Mouse (Mus musculus) liver, embryonic 14.5 days (tissue): ENCODE data around the gene Rnf213. TPM values are rescaled to one million over a fixed set of nuclear protein-coding genes. Genes with fewer than 3 reads are reported as not detected.

ENCODE experiments used
- ATAC-seq: fragments of 200-750 bp; cut with Nextera tagmentation; 2 replicates; pipeline ENCODE4 v1.8.0; 2017; ENCODE audit warnings: moderate number of reproducible peaks, mild to moderate bottlenecking, moderate library complexity; ENCODE audit not compliant: insufficient read depth
- DNase-seq, 3 experiments: peaks; one replicate each; pipeline ENCODE4 v3.0.0-alpha.2; 2012 to 2013; ENCODE audit warnings: low read depth in 3 of 3, low spot score in 3 of 3
- H3K27ac ChIP-seq: fragments of 300-500 bp; sonication (generic); 2 replicates; pipeline ENCODE4 v1.5.1; 2014; ENCODE audit warnings: moderate library complexity, mild to moderate bottlenecking, control low read depth, inconsistent platforms
- H3K27me3 ChIP-seq: fragments of 300-500 bp; sonication (generic); 2 replicates; pipeline ENCODE4 v1.6.1; 2014; ENCODE audit warnings: mild to moderate bottlenecking, low read length, moderate library complexity; ENCODE audit not compliant: control insufficient read depth, insufficient read depth
- H3K36me3 ChIP-seq: fragments of 300-500 bp; sonication (generic); replicated peaks from 2 replicates; pipeline ENCODE4 v1.6.1; 2014; ENCODE audit warnings: low read depth; ENCODE audit not compliant: control insufficient read depth, insufficient read depth
- H3K4me1 ChIP-seq, 2 experiments: fragments of 200-500 bp in 1 of 2; fragments of 300-500 bp in 1 of 2; sonication (generic) in 1 of 2; replicated peaks; 2 replicates each; pipeline ENCODE4 v1.6.1; 2012 to 2014; ENCODE audit warnings: antibody characterized with exemption in 1 of 2, inconsistent platforms in 1 of 2, low read length in 1 of 2; ENCODE audit not compliant: control insufficient read depth in 2 of 2, insufficient read depth in 2 of 2
- H3K4me2 ChIP-seq: fragments of 300-500 bp; sonication (generic); 2 replicates; pipeline ENCODE4 v1.6.1; 2014; ENCODE audit warnings: low read depth, mild to moderate bottlenecking, control low read depth, moderate library complexity
- H3K4me3 ChIP-seq, 2 experiments: fragments of 200-500 bp in 1 of 2; fragments of 300-500 bp in 1 of 2; sonication (generic) in 1 of 2; 2 replicates each; pipeline ENCODE4 v1.5.1; 2012 to 2014; ENCODE audit warnings: low read depth in 2 of 2, low read length in 2 of 2, mild to moderate bottlenecking in 2 of 2, control low read depth in 1 of 2, inconsistent platforms in 1 of 2, moderate library complexity in 1 of 2; ENCODE audit not compliant: insufficient read depth in 1 of 2
- H3K9ac ChIP-seq: fragments of 300-500 bp; sonication (generic); replicated peaks from 2 replicates; pipeline ENCODE4 v1.6.1; 2014; ENCODE audit warnings: mild to moderate bottlenecking, control low read depth, moderate library complexity
- H3K9me3 ChIP-seq: fragments of 300-500 bp; sonication (generic); 2 replicates; pipeline ENCODE4 v1.6.1; 2016; ENCODE audit warnings: low read length, mixed read lengths; ENCODE audit not compliant: control insufficient read depth
- CTCF ChIP-seq: IDR thresholded peaks from 2 replicates; pipeline ENCODE4 v1.5.1; 2016; ENCODE audit warnings: antibody characterized with exemption, low read depth, control low read depth
- EP300 ChIP-seq: IDR thresholded peaks from 2 replicates; pipeline ENCODE4 v1.6.1; 2016; ENCODE audit warnings: antibody characterized with exemption, low read depth
- WGBS: fragments of 180-500 bp; shearing (Covaris S2); extraction: QIAGEN DNeasy Blood & Tissue Kit; methylation state at CpG from one replicate; pipeline ENCODE4 v1.1.7; 2014; ENCODE audit not compliant: insufficient replicate concordance; 5-methylcytosine and 5-hydroxymethylcytosine counted together
- polyA plus RNA-seq, 2 experiments: library from polyadenylated mRNA; depleted of rRNA in 1 of 2; stranded (reverse) in 1 of 2; unstranded in 1 of 2; fragments of >200 nt; fragmentation: Nextera tagmentation in 1 of 2; extraction: Ambion mirVana in 1 of 2; gene quantifications; 2 replicates each; pipeline versions ENCODE4 v1.2.1 to v1.2.3; 2012 to 2014

The Rnf213 gene
- polyA plus RNA-seq, 2 experiments = 4.9 to 6.5 TPM

DNA sequence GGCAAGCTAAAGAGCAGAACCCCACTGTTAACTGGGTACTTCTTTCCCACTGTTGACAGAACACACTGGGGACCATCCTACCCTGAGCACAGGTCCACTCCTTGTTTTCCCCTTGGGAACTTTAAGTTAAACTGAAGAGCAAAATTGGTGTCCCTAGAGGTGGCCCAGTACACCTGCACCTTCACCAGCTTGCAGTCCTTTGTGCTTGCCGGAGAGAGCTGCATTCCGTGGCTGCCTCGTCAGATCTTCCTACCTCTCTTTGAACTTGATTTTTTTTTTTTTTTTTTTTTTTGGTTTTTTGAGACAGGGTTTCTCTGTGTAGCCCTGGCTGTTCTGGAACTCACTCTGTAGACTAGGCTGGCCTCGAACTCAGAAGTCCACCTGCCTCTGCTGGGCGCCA lies 27.5 kb downstream of the Rnf213 start:
- Histone ChIP-seq H3K27me3 (no peaks in the 10 kb centered on the region), H3K36me3 (peaks cover 12% of the 10 kb centered on the region), H3K4me1 (peaks cover 0 to 8% of the 10 kb centered on the region in 2 experiments; a peak in 1 of 4 replicates), H3K9me3 (no peaks in the 10 kb centered on the region), H3K4me2 (no peak overlapping the region), H3K27ac (no peak overlapping the region), H3K4me3 (no peak overlapping the region), H3K9ac (no peak overlapping the region)
- WGBS = 82% methylated on average over 5 of the region's 5 CpGs
- ATAC-seq = no peak
- no peak for DNase-seq
- TF ChIP-seq EP300 (no peak), CTCF (no peak)

DNA sequence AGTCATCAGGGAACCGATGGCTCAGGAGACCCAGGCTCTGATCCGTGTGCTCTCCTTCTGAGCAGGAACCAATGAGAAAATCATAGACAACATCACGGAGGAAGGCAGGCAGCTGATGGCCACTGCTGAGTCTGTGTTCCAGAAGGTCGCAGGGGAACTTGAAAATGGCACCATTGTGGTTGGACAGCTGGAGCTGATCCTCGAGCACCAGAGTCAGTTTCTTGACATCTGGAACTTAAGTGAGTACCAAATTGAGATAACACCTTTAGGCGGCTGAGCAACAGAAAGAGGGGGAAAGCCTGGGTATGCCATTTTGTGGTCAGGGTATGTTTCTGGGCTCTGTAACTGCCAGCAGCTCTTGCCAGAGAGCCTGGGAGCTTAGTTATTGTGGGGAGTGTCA lies 34.5 kb downstream of the Rnf213 start:
- DNase-seq (no peak), ATAC-seq (no peak)
- WGBS = 57% methylated on average over 6 of the region's 6 CpGs
- Histone ChIP-seq H3K27ac (no peak overlapping the region), H3K4me2 (no peak overlapping the region), H3K27me3 (no peaks in the 10 kb centered on the region), H3K9ac (no peak overlapping the region), H3K9me3 (no peaks in the 10 kb centered on the region), H3K36me3 (no peaks in the 10 kb centered on the region; the same call in none of the 2 replicates), H3K4me3 (no peak overlapping the region), H3K4me1 (peaks cover 19 to 20% of the 10 kb centered on the region in 2 experiments)
- TF ChIP-seq CTCF (no peak), EP300 (no peak)

DNA sequence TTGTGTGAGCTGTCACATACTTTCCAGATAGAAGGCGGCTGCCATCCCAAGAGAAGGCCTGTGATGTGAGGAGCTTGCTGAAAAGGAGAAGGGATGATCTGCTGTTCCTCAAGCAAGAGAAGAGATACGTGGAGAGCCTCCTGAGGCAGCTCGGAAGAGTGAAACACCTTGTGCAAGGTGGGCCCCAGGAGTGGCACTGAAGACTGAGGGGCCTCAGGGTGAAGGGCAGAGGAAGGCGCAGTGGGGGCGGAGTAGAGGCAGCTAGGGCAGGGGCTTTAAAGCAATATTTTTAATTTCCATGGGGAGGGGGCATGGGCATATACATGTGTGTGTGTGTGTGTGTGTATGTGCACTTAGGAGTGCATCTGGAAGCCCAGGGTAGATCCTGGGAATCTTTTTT lies 35.1 kb downstream of the Rnf213 start:
- Histone ChIP-seq H3K4me1 (peaks cover 23 to 24% of the 10 kb centered on the region in 2 experiments), H3K27ac (no peak overlapping the region), H3K4me2 (peak overlapping the region; percentile 43; the same call in 1 of the 2 replicates), H3K27me3 (no peaks in the 10 kb centered on the region), H3K36me3 (no peaks in the 10 kb centered on the region; the same call in none of the 2 replicates), H3K9ac (no peak overlapping the region), H3K4me3 (no peak overlapping the region), H3K9me3 (no peaks in the 10 kb centered on the region)
- TF ChIP-seq EP300 (no peak), CTCF (no peak)
- DNase-seq (no peak), ATAC-seq (no peak)
- 70% methylated on average over 5 of the region's 5 CpGs for WGBS

DNA sequence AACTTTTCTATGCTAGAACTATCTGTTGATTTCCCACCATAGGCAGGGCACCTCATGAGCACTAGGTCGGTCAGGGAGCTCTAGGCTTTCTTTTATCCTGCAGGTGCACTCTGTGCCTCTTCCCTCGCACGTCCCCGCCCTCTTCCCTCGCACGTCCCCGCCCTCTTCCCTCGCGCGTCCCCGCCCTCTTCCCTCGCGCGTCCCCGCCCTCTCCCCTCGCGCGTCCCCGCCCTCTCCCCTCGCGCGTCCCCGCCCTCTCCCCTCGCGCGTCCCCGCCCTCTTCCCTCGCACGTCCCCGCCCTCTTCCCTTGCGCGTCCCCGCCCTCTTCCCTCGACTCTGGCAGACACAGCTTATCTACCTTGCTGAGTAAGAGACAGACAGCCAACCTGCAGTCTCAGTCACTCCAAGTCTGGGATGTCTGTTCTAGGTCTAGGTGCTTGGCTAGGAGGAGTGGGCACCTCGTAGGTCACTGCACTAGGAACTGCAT lies 35.8 kb downstream of the Rnf213 start:
- TF ChIP-seq CTCF (no peak), EP300 (no peak)
- Histone ChIP-seq H3K27ac (peak overlapping the region; percentile 58; the same call in 1 of the 2 replicates), H3K36me3 (no peaks in the 10 kb centered on the region; the same call in none of the 2 replicates), H3K9me3 (no peaks in the 10 kb centered on the region), H3K9ac (no peak overlapping the region; the same call in 1 of the 2 replicates), H3K27me3 (no peaks in the 10 kb centered on the region), H3K4me2 (peak overlapping the region; percentile 53), H3K4me3 (no peak overlapping the region; a peak in 2 of 4 replicates), H3K4me1 (peaks cover 26 to 30% of the 10 kb centered on the region in 2 experiments)
- under 1% methylated on average over 30 of the region's 35 CpGs for WGBS
- ATAC-seq (peak; percentile 79), DNase-seq (peak; percentile 79 to 82 (median 80))

DNA sequence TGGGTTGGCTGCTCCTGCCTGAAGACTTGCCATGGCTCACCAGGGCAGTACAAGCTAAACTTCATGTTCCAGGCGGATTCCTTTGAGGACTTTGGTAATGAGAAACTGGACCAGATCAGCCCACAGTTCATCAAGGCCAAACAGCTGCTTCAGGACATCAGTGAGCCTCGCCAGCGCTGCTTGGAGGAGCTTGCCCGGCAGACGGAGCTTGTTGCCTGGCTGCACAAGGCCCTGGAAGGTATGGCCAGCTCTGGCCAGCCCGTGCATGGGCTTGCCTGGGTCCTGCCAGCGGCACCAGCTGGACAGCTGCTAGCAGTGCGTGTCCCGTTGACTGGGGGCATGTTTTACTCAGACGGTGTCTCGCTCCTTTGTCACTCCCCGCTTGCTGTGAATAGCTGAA lies 38.6 kb downstream of the Rnf213 start:
- 80% methylated on average over 12 of the region's 12 CpGs for WGBS
- TF ChIP-seq EP300 (no peak), CTCF (no peak)

More for the DNA sequence above, 38.6 kb downstream of the Rnf213 start:
- no peaks in the 10 kb centered on the region for H3K9me3 ChIP-seq
- H3K36me3 ChIP-seq = peaks cover 2% of the 10 kb centered on the region
- no peak overlapping the region for H3K9ac ChIP-seq
- ATAC-seq (no peak), DNase-seq (no peak)
- no peaks in the 10 kb centered on the region for H3K27me3 ChIP-seq
- H3K27ac ChIP-seq = no peak overlapping the region
- no peak overlapping the region for H3K4me3 ChIP-seq
- no peak overlapping the region for H3K4me2 ChIP-seq
- H3K4me1 ChIP-seq = peaks cover 26 to 34% of the 10 kb centered on the region in 2 experiments
